Mouse (Mus musculus) kidney, embryonic 14.5 days (tissue): ENCODE data around the gene Tom1l2. TPM values are rescaled to one million over a fixed set of nuclear protein-coding genes. Genes with fewer than 3 reads are reported as not detected.
A peak's percentile ranks its signal among the peaks of the same experiment; 100 is the strongest.

ENCODE experiments used
- ATAC-seq: fragments of 200-750 bp; cut with Nextera tagmentation; 2 replicates; pipeline ENCODE4 v1.8.0; 2017; ENCODE audit warnings: moderate number of reproducible peaks, mild to moderate bottlenecking, moderate TSS enrichment, moderate library complexity; ENCODE audit not compliant: low FRiP score, low TSS enrichment
- H3K27ac ChIP-seq: fragments of 300-500 bp; sonication (generic); 2 replicates; pipeline ENCODE4 v1.5.1; 2014; ENCODE audit warnings: low read depth, mild to moderate bottlenecking, low read length, moderate library complexity, mixed read lengths
- H3K27me3 ChIP-seq: fragments of 300-500 bp; sonication (generic); 2 replicates; pipeline ENCODE4 v1.6.1; 2014; ENCODE audit warnings: mild to moderate bottlenecking, low read length; ENCODE audit not compliant: control insufficient read depth, insufficient read depth
- H3K36me3 ChIP-seq: fragments of 300-500 bp; sonication (generic); 2 replicates; pipeline ENCODE4 v1.6.1; 2014; ENCODE audit warnings: low read length, mixed read lengths; ENCODE audit not compliant: control insufficient read depth, insufficient read depth
- H3K4me1 ChIP-seq: fragments of 300-500 bp; sonication (generic); 2 replicates; pipeline ENCODE4 v1.6.1; 2014; ENCODE audit warnings: low read length, mixed read lengths; ENCODE audit not compliant: control insufficient read depth, insufficient read depth
- H3K4me2 ChIP-seq: fragments of 300-500 bp; sonication (generic); replicated peaks from 2 replicates; pipeline ENCODE4 v1.6.1; 2014; ENCODE audit warnings: low read depth, mild to moderate bottlenecking, low read length
- H3K4me3 ChIP-seq: fragments of 300-500 bp; sonication (generic); 2 replicates; pipeline ENCODE4 v1.5.1; 2014; ENCODE audit warnings: mild to moderate bottlenecking, low read length
- H3K9ac ChIP-seq: fragments of 300-500 bp; sonication (generic); 2 replicates; pipeline ENCODE4 v1.6.1; 2014; ENCODE audit warnings: low read depth, mild to moderate bottlenecking, low read length, moderate library complexity
- H3K9me3 ChIP-seq: fragments of 300-500 bp; sonication (generic); 2 replicates; pipeline ENCODE4 v1.6.1; 2016; ENCODE audit warnings: low read length; ENCODE audit not compliant: control insufficient read depth
- WGBS: fragments of 180-500 bp; shearing (Covaris S2); extraction: QIAGEN DNeasy Blood & Tissue Kit; methylation state at CpG from one replicate; pipeline ENCODE4 v1.1.7; 2014; 5-methylcytosine and 5-hydroxymethylcytosine counted together
- polyA plus RNA-seq: library from polyadenylated mRNA; unstranded; fragments of >200 nt; fragmentation: Nextera tagmentation; extraction: Ambion mirVana; gene quantifications from 2 replicates; pipeline ENCODE4 v1.2.1, GENCODE M21; 2014

The Tom1l2 gene
- polyA plus RNA-seq, 1 experiment from 2014 or later: 19.3 TPM

DNA sequence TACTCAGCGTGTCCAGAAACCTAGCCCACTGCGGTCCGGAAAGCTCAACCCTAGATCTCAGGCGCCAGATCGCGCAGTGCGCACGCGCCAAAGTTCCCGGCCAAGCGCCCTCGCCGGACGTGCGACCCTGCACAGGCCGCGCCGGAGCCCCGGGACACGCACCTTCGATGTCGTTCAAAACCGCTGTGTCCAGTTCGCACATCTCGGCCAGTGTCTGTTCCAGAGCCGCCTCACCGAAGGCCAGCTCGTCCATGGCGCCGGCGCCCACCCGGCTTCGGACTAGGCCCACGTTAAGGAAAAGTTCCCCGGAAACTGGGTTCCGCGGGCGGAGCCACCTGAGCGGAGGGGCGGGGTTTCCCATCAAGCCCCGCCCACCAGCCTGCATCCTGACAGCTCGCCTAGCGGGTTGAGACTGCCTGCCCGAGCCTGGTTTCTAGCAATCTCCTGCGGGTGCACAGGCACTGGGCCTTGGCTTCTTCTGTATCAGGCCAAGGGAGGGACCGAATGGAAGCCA lies 132.4 kb downstream of the Tom1l2 start:
- H3K4me2 ChIP-seq: peak overlapping the region; percentile 60
- peak overlapping the region; percentile 67 for H3K4me3 ChIP-seq
- H3K27me3 ChIP-seq: no peaks in the 10 kb centered on the region
- no peaks in the 10 kb centered on the region for H3K9me3 ChIP-seq
- peak overlapping the region; percentile 72 for H3K9ac ChIP-seq
- ATAC-seq: peak; percentile 81
- WGBS: under 1% methylated on average over 46 of the region's 46 CpGs
- H3K27ac ChIP-seq: peak overlapping the region; percentile 60
- peaks cover 3% of the 10 kb centered on the region; the same call in 1 of the 2 replicates for H3K36me3 ChIP-seq
- peaks cover 16% of the 10 kb centered on the region for H3K4me1 ChIP-seq

DNA sequence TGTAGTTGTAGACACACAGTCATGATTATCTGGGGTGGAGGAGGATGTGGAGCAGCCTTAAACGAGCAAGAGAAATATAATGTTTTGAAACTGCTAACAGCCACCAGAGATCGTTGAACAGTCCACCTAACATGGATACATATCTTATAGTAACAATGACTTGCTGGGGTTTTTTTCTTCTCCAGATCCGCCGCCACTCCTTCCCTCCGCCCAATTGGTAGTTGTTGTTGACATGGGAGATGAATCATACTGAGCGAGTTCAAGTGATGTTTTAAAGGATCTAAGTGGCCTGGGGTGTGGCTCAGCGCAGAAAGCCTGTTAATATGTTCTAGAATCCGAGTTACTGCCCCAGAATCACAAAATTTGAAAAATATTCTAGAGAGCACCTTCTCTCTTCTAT lies 133.1 kb downstream of the Tom1l2 start:
- Histone ChIP-seq H3K27ac (peak overlapping the region; percentile 60; the same call in 1 of the 2 replicates), H3K4me3 (peak overlapping the region; percentile 67), H3K9me3 (no peaks in the 10 kb centered on the region), H3K4me1 (peaks cover 16% of the 10 kb centered on the region), H3K27me3 (no peaks in the 10 kb centered on the region), H3K36me3 (peaks cover 3% of the 10 kb centered on the region; the same call in 1 of the 2 replicates), H3K9ac (peak overlapping the region; percentile 72; the same call in 1 of the 2 replicates), H3K4me2 (peak overlapping the region; percentile 60)
- no peak for ATAC-seq
- WGBS: 32% methylated on average over 8 of the region's 8 CpGs

GRCm38 (mm10) chr11:60217467-60217866 lies 135.2 kb downstream of the Tom1l2 start:
- H3K9me3 ChIP-seq: no peaks in the 10 kb centered on the region
- H3K36me3 ChIP-seq: peaks cover 3% of the 10 kb centered on the region; the same call in 1 of the 2 replicates
- no peak overlapping the region for H3K27ac ChIP-seq
- H3K4me3 ChIP-seq: no peak overlapping the region
- H3K4me1 ChIP-seq: peaks cover 20% of the 10 kb centered on the region
- WGBS: 85% methylated on average over 7 of the region's 7 CpGs
- no peak for ATAC-seq
- H3K4me2 ChIP-seq: no peak overlapping the region
- H3K9ac ChIP-seq: no peak overlapping the region
- H3K27me3 ChIP-seq: no peaks in the 10 kb centered on the region

GRCm38 (mm10) chr11:60216671-60217070 lies 136.0 kb downstream of the Tom1l2 start:
- Histone ChIP-seq H3K4me3 (no peak overlapping the region), H3K4me2 (no peak overlapping the region), H3K27ac (no peak overlapping the region), H3K27me3 (no peaks in the 10 kb centered on the region), H3K4me1 (peaks cover 27% of the 10 kb centered on the region), H3K36me3 (peaks cover 3% of the 10 kb centered on the region; the same call in 1 of the 2 replicates), H3K9ac (no peak overlapping the region), H3K9me3 (no peaks in the 10 kb centered on the region)
- WGBS: 63% methylated on average over 1 of the region's 1 CpGs
- ATAC-seq: no peak

DNA sequence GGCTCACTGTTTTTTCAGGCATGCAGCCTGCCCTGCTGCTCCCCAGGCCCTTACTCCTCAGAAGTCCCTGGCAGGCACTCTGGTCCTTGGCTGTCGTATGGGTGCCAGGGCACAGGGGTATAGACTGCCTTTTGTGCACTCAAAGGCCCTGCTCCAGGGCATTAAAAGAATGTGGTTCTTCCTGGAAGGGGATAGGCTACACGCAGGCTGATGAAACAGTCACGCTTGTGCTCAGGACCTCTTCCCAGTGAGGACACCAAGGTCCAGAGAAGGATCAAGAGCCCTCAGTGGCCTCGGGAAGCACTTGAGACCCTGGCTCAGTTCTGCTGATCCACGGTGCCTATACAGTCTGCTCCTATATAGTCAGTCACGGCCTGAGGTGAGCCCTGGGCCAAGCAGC lies 139.4 kb downstream of the Tom1l2 start:
- Histone ChIP-seq H3K4me2 (no peak overlapping the region), H3K27me3 (no peaks in the 10 kb centered on the region), H3K4me3 (no peak overlapping the region), H3K4me1 (peaks cover 45% of the 10 kb centered on the region), H3K36me3 (peaks cover 3% of the 10 kb centered on the region; the same call in 1 of the 2 replicates), H3K9ac (peak overlapping the region; percentile 9; the same call in 1 of the 2 replicates), H3K27ac (no peak overlapping the region), H3K9me3 (no peaks in the 10 kb centered on the region)
- WGBS: 65% methylated on average over 6 of the region's 6 CpGs
- no peak for ATAC-seq

DNA sequence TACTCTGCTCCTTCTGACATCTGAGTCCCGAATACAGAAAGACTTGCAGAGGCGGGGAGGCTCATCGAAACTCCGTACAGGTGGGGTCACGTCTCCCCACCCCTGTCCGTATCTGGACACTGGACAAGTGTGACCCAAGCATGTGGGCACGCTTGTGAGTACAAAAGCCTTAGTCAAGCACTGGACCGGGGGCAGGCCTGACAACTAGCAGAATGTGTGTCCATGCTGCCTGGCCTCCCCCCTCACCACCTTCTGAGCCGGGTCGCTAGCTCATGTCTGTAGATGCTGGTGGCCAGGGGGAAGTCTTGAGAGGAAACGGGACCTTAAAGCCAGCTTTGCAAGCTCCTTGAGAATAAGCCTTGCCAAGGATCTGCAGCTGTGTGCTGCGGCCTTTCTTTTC lies 140.9 kb downstream of the Tom1l2 start:
- Histone ChIP-seq H3K36me3 (peaks cover 5% of the 10 kb centered on the region), H3K9me3 (no peaks in the 10 kb centered on the region), H3K4me1 (peaks cover 50% of the 10 kb centered on the region), H3K4me3 (no peak overlapping the region), H3K9ac (no peak overlapping the region), H3K27me3 (no peaks in the 10 kb centered on the region), H3K4me2 (no peak overlapping the region), H3K27ac (no peak overlapping the region)
- WGBS: 42% methylated on average over 12 of the region's 12 CpGs
- ATAC-seq: no peak

DNA sequence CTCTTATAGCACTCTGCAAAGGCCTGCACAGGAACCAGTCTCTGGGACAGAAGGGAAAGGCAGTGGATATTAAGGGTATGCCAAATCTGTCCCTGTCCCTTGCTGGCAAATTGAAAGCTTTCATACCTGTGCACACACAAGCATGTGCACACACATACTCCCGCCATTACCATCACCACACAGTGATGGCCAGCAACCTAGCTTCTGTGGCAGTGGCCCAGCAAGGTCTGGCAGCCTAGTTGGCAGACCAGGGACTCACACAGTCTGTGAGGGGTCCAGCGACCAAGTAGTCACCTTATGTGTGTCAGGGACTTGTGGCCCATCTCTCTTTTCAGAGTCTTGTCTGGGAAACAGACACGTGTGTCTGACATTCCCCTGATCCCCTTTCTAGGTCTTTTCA lies 141.6 kb downstream of the Tom1l2 start:
- Histone ChIP-seq H3K27me3 (no peaks in the 10 kb centered on the region), H3K27ac (no peak overlapping the region), H3K4me1 (peaks cover 53% of the 10 kb centered on the region), H3K4me3 (no peak overlapping the region), H3K9me3 (no peaks in the 10 kb centered on the region), H3K9ac (no peak overlapping the region), H3K4me2 (peak overlapping the region; percentile 67; the same call in 1 of the 2 replicates), H3K36me3 (peaks cover 11% of the 10 kb centered on the region)
- WGBS: 49% methylated on average over 3 of the region's 3 CpGs
- ATAC-seq: no peak

GRCm38 (mm10) chr11:60210305-60210724 lies 142.4 kb downstream of the Tom1l2 start:
- ATAC-seq: peak; percentile 88
- Histone ChIP-seq H3K9ac (peak overlapping the region; percentile 50), H3K4me1 (peaks cover 54% of the 10 kb centered on the region), H3K4me3 (peak overlapping the region; percentile 39), H3K9me3 (no peaks in the 10 kb centered on the region), H3K27me3 (no peaks in the 10 kb centered on the region), H3K27ac (peak overlapping the region; percentile 48; the same call in 1 of the 2 replicates), H3K4me2 (peak overlapping the region; percentile 67), H3K36me3 (peaks cover 18% of the 10 kb centered on the region)
- 1% methylated on average over 47 of the region's 47 CpGs for WGBS

DNA sequence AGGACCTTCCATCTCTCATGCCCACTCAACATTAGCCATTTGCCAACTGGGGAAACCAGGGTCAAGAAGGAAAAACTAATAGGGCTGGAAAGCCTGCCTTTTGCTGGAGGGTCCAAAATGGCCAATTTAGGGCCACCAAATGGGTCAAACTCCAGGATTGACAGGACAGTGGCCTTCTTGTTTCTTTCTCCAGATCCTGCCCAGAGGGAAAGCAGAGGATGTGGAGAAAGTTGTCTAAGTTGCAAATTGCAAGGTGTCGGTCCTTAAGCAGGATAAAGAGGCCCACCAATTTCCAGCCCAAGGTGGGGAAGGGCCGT lies 142.8 kb downstream of the Tom1l2 start:
- Histone ChIP-seq H3K27me3 (no peaks in the 10 kb centered on the region), H3K4me1 (peaks cover 54% of the 10 kb centered on the region), H3K36me3 (peaks cover 22% of the 10 kb centered on the region), H3K27ac (peak overlapping the region; percentile 48; the same call in 1 of the 2 replicates), H3K9ac (peak overlapping the region; percentile 50), H3K9me3 (no peaks in the 10 kb centered on the region), H3K4me3 (peak overlapping the region; percentile 39), H3K4me2 (peak overlapping the region; percentile 67)
- WGBS: 5% methylated on average over 2 of the region's 2 CpGs
- no peak for ATAC-seq
